Mouse (Mus musculus): ENCODE measurements around the gene Tusc2. TPM values are rescaled to one million over a fixed set of nuclear protein-coding genes. Genes with fewer than 3 reads are reported as not detected.

Tusc2 gene
- polyA plus RNA-seq, 1 experiment, result 32.5 TPM

DNA sequence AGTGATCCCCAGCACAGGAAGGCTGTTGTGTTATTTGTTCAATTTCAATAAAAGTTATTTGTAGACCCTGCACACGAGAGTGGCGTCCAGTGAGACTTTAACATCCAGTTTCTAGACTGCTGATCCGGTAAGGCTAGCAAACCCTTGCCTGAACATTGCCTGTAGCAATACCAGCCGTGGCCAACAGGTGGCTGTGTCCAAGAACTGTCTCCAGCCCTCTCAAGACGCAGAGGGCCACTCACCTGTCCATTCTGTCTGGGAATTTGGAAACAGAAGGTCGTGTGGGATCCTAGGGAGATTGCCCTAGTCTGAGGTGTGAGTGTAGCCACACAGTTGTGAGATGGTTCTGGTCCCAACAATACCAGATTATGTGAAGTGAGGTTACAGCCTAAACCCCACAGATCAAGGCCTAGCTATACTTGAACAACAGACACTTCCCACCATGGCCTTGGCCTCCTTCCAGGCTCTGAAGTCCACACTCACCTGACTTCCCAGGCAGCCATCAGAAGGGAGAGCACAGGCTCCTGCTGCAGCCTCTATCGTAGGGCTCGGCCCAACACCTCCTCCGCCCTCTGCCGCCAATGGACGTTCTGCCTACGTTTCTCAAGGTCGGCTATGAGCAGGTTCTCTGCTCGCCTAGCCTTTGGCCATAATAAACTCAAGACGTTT is 3.1 kb downstream of the Tusc2 start:
- Histone ChIP-seq H3K4me3 (ENCODE audit: extremely low read depth, insufficient read depth, insufficient read length) (no peak overlapping the region), H3K4me1 (ENCODE audit: control insufficient read depth, insufficient read depth, insufficient read length) (peaks cover 17% of the 10 kb centered on the region; the same call in 1 of the 2 replicates), H3K36me3 (ENCODE audit: control insufficient read depth, insufficient read depth, low read length) (peaks cover 7% of the 10 kb centered on the region), H3K27ac (ENCODE audit: insufficient read depth, low read length) (peak overlapping the region; percentile 12; the same call in 1 of the 2 replicates), H3K27me3 (ENCODE audit: control insufficient read depth, insufficient read depth, low read length) (no peaks in the 10 kb centered on the region)
- no peak for TF ChIP-seq POLR2A (IDR thresholded peaks at IDR 0.05; ENCODE audit: low read depth, low read length)
- TF ChIP-seq CTCF (IDR thresholded peaks at IDR 0.05; ENCODE audit: extremely low read depth, insufficient read depth, insufficient read length, insufficient replicate concordance), result peak; percentile 76; the same call in 1 of the 2 replicates
- DNase-seq (ENCODE audit: low read depth in 1 of 2, low spot score in 2 of 2), result peak in 1 of 2 experiments; percentile 78
- 58% methylated on average over 15 of the region's 15 CpGs for WGBS

DNA sequence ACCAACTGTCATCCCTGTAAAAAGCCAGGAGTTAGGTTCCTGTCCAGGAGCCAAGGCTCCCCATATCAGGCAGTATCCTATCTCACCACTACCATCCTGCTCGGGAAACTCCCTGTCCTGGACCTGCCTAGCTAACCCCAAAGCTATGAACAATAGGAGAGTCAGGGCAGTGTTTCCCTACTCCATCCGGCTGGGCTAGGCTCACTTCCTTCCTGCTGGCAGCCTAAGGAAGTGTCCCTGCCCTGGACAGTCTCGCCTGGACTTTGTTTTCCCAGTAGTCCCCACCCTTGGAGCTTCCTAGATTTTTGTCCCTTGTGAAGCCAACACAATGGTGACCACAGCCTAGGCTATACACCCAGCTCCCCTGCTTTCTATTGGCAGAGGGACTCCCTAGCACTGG is 3.8 kb downstream of the Tusc2 start:
- H3K4me1 ChIP-seq (ENCODE audit: control insufficient read depth, insufficient read depth, insufficient read length), result peaks cover 17% of the 10 kb centered on the region; the same call in 1 of the 2 replicates
- 68% methylated on average over 3 of the region's 3 CpGs for WGBS
- peaks cover 2% of the 10 kb centered on the region for H3K36me3 ChIP-seq (ENCODE audit: control insufficient read depth, insufficient read depth, low read length)
- no peak for DNase-seq (ENCODE audit: low read depth in 1 of 2, low spot score in 2 of 2)
- no peaks in the 10 kb centered on the region for H3K27me3 ChIP-seq (ENCODE audit: control insufficient read depth, insufficient read depth, low read length)
- no peak overlapping the region for H3K4me3 ChIP-seq (ENCODE audit: extremely low read depth, insufficient read depth, insufficient read length)
- H3K27ac ChIP-seq (ENCODE audit: insufficient read depth, low read length), result peak overlapping the region; percentile 24; the same call in 1 of the 2 replicates
- TF ChIP-seq POLR2A (IDR thresholded peaks at IDR 0.05; ENCODE audit: low read depth, low read length) (no peak), CTCF (IDR thresholded peaks at IDR 0.05; ENCODE audit: extremely low read depth, insufficient read depth, insufficient read length, insufficient replicate concordance) (no peak)

DNA sequence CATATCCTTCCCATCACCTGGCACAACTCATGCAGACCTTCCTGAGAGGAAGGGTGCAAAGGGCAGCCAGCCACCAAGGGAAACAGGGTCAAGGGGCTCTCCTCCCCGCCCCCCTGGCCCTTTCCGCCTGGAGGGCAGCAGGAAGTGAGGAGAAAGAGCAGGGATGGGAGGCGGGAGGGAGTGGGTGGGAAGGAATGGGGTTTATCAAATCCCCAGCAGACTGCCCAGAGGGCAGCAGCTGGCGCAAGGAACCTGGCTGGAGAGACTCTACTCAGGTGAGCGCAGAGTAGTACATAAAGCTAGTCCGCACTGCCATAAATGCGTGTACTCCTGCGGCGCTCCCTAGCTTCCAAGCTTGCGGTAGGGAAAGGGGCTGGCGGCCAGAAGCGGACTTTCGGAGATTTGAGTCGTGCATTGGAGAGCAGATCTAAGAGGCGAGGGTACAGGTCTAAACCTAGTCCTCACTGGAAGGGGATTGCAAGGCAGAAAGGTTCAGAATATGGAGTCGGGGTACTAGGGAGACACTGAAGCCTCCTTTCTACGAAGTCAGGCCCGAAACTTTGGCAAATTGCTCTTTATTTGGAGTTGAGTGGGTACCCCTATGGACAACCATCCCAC is 4.8 kb downstream of the Tusc2 start, which contains the start of gene Hyal2:
Hyal2 (plus strand) TSS at position 244 of the 618 bp plus-strand sequence.
- Histone ChIP-seq H3K27me3 (ENCODE audit: control insufficient read depth, insufficient read depth, low read length) (no peaks in the 10 kb centered on the region), H3K4me3 (ENCODE audit: extremely low read depth, insufficient read depth, insufficient read length) (peak within 1 kb of the TSS; percentile 88), H3K27ac (ENCODE audit: insufficient read depth, low read length) (peak within 1 kb of the TSS; percentile 62), H3K36me3 (ENCODE audit: control insufficient read depth, insufficient read depth, low read length) (no peaks in the 10 kb centered on the region; the same call in 1 of the 2 replicates), H3K4me1 (ENCODE audit: control insufficient read depth, insufficient read depth, insufficient read length) (peaks cover 17% of the 10 kb centered on the region; the same call in 1 of the 2 replicates)
- 74% methylated on average over 18 of the region's 18 CpGs for WGBS
- no peak for DNase-seq (ENCODE audit: low read depth in 1 of 2, low spot score in 2 of 2)
- TF ChIP-seq POLR2A (IDR thresholded peaks at IDR 0.05; ENCODE audit: low read depth, low read length) (no peak), CTCF (IDR thresholded peaks at IDR 0.05; ENCODE audit: extremely low read depth, insufficient read depth, insufficient read length, insufficient replicate concordance) (no peak)

DNA sequence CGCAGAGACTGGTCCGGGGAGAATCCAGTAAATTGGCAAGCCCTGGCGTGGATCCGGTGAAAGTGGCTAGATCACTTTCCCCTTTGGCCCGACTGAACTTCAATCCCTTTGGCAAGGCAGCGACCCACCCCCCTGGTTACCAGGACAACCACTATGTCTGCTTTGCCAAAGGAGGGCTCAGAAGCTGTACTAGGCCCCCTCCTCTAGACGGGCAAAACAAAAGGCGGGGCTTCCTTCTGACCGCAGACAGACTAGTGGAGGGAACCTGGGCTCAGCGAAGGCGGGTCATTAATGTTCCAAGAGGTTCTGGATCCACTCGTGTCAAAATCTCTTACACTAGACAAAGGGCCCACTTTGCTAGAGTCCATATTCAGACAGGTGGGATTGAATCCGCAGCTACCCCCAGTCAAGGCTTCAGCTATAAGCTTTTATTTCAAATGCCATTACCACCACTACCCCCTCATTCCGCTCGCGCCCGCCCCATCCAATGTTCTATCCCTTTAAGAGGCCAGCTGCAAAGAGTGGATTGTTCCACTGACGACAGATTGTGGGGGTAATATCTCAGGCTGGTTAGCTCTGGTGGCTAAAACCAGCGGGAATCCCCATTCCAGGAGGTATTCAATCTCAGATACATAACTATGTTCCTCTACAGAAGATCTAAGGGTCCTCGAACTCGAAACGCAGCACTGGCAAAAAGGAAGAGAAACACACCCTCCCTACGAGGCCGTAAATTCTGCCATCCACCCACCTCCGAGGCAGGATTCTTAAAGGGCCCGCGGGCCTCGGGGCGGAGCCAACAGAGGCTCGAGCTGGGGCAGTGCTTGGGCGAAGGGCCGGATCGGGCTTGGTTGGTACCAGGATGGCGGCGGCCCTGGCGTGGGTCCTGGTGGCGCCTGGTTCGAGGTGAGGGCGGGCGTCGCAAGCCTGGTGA is 5.5 kb downstream of the Tusc2 start:
- Histone ChIP-seq H3K36me3 (ENCODE audit: control insufficient read depth, insufficient read depth, low read length) (no peaks in the 10 kb centered on the region; the same call in 1 of the 2 replicates), H3K27me3 (ENCODE audit: control insufficient read depth, insufficient read depth, low read length) (no peaks in the 10 kb centered on the region), H3K27ac (ENCODE audit: insufficient read depth, low read length) (peak overlapping the region; percentile 62), H3K4me3 (ENCODE audit: extremely low read depth, insufficient read depth, insufficient read length) (peak overlapping the region; percentile 88), H3K4me1 (ENCODE audit: control insufficient read depth, insufficient read depth, insufficient read length) (peaks cover 15% of the 10 kb centered on the region; the same call in 1 of the 2 replicates)
- 2% methylated on average over 41 of the region's 41 CpGs for WGBS
- TF ChIP-seq POLR2A (IDR thresholded peaks at IDR 0.05; ENCODE audit: low read depth, low read length) (no peak; the same call in 1 of the 2 replicates), CTCF (IDR thresholded peaks at IDR 0.05; ENCODE audit: extremely low read depth, insufficient read depth, insufficient read length, insufficient replicate concordance) (no peak)
- DNase-seq (ENCODE audit: low read depth in 1 of 2, low spot score in 2 of 2), result peak; percentile 79 to 80

DNA sequence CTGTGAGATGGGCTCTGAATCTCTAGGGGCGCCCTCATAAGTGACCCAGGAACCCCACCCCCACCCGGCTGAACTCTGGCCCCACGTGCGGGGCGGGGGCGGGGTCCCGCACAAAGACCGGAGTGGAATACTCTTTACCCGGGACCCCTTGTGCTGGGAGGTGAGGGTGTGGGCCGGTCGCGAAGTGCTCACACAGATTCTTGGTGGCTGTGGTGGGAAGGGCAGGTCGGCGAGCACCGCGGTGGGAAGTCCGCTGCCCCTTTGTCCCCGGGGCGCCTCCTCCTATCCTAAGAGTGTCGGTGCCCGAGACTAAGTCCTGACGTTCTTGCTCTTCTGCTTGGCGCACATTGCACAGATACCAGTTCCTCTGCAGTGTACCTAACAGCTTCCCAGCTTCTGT is 6.2 kb downstream of the Tusc2 start:
- H3K27me3 ChIP-seq (ENCODE audit: control insufficient read depth, insufficient read depth, low read length), result no peaks in the 10 kb centered on the region
- peak overlapping the region; percentile 43; the same call in 1 of the 2 replicates for H3K27ac ChIP-seq (ENCODE audit: insufficient read depth, low read length)
- no peak for TF ChIP-seq POLR2A (IDR thresholded peaks at IDR 0.05; ENCODE audit: low read depth, low read length)
- no peak for TF ChIP-seq CTCF (IDR thresholded peaks at IDR 0.05; ENCODE audit: extremely low read depth, insufficient read depth, insufficient read length, insufficient replicate concordance)
- DNase-seq (ENCODE audit: low read depth in 1 of 2, low spot score in 2 of 2), result no peak
- H3K36me3 ChIP-seq (ENCODE audit: control insufficient read depth, insufficient read depth, low read length), result no peaks in the 10 kb centered on the region; the same call in 1 of the 2 replicates
- WGBS, result 0% methylated on average over 23 of the region's 23 CpGs
- H3K4me3 ChIP-seq (ENCODE audit: extremely low read depth, insufficient read depth, insufficient read length), result peak overlapping the region; percentile 88
- H3K4me1 ChIP-seq (ENCODE audit: control insufficient read depth, insufficient read depth, insufficient read length), result peaks cover 9% of the 10 kb centered on the region; the same call in 1 of the 2 replicates

DNA sequence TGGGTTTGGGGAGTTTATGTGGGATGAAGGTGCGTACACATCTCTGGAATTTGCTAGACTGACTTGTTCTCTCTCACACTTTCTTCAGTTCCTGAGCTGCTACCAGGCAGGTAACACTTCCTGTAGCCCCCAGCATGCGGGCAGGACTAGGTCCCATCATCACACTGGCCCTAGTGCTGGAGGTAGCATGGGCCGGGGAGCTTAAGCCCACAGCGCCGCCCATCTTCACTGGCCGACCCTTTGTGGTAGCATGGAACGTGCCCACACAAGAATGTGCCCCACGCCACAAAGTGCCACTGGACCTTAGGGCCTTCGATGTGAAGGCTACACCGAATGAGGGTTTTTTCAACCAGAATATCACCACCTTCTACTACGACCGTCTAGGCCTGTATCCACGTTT is 7.0 kb downstream of the Tusc2 start:
- Histone ChIP-seq H3K36me3 (ENCODE audit: control insufficient read depth, insufficient read depth, low read length) (no peaks in the 10 kb centered on the region; the same call in 1 of the 2 replicates), H3K4me3 (ENCODE audit: extremely low read depth, insufficient read depth, insufficient read length) (no peak overlapping the region; the same call in 1 of the 2 replicates), H3K27ac (ENCODE audit: insufficient read depth, low read length) (no peak overlapping the region), H3K27me3 (ENCODE audit: control insufficient read depth, insufficient read depth, low read length) (no peaks in the 10 kb centered on the region), H3K4me1 (ENCODE audit: control insufficient read depth, insufficient read depth, insufficient read length) (peaks cover 9% of the 10 kb centered on the region; the same call in 1 of the 2 replicates)
- no peak for DNase-seq (ENCODE audit: low read depth in 1 of 2, low spot score in 2 of 2)
- no peak for TF ChIP-seq CTCF (IDR thresholded peaks at IDR 0.05; ENCODE audit: extremely low read depth, insufficient read depth, insufficient read length, insufficient replicate concordance)
- TF ChIP-seq POLR2A (IDR thresholded peaks at IDR 0.05; ENCODE audit: low read depth, low read length), result no peak
- WGBS, result 79% methylated on average over 13 of the region's 13 CpGs

Measured in spleen, adult 2 months (tissue).